Mouse (Mus musculus) thymus, adult 2 months (tissue): ENCODE measurements around the gene Tsc22d1. TPM values are rescaled to one million over a fixed set of nuclear protein-coding genes. Genes with fewer than 3 reads are reported as not detected.

ENCODE experiments used
- DNase-seq: peaks from one replicate; pipeline ENCODE4 v3.0.0; 2021
- H3K27ac ChIP-seq: fragments of 200-500 bp; 2 replicates; pipeline ENCODE4 v1.5.1; 2012; ENCODE audit warnings: low read length, control low read depth; ENCODE audit not compliant: control insufficient read depth, insufficient read depth
- H3K27me3 ChIP-seq: fragments of 200-500 bp; 2 replicates; pipeline ENCODE4 v1.6.1; 2012; ENCODE audit warnings: mild to moderate bottlenecking, low read length, moderate library complexity, mixed read lengths; ENCODE audit not compliant: control insufficient read depth, insufficient read depth
- H3K36me3 ChIP-seq: fragments of 200-500 bp; 2 replicates; pipeline ENCODE4 v1.6.1; 2012; ENCODE audit warnings: mild to moderate bottlenecking, low read length, moderate library complexity; ENCODE audit not compliant: control insufficient read depth, insufficient read depth
- H3K4me1 ChIP-seq: fragments of 200-500 bp; replicated peaks from 2 replicates; pipeline ENCODE4 v1.6.1; 2012; ENCODE audit warnings: low read length; ENCODE audit not compliant: control insufficient read depth, insufficient read depth
- H3K4me3 ChIP-seq: fragments of 200-500 bp; 2 replicates; pipeline ENCODE4 v1.5.1; 2012; ENCODE audit warnings: mild to moderate bottlenecking, low read length, control low read depth, moderate library complexity; ENCODE audit not compliant: control insufficient read depth, insufficient read depth
- CTCF ChIP-seq: fragments of 200-500 bp; IDR thresholded peaks from 2 replicates; pipeline ENCODE4 v1.5.1; 2012; ENCODE audit warnings: mild to moderate bottlenecking, control low read depth, low read length, moderate library complexity, borderline replicate concordance; ENCODE audit not compliant: control insufficient read depth, poor library complexity, insufficient read depth; ENCODE audit errors: extremely low read depth
- POLR2A ChIP-seq: fragments of 200-500 bp; IDR thresholded peaks from 2 replicates; pipeline ENCODE4 v1.6.1; 2012; ENCODE audit warnings: mild to moderate bottlenecking, low read length, control low read depth, moderate library complexity; ENCODE audit not compliant: control insufficient read depth, poor library complexity, insufficient read depth; ENCODE audit errors: extremely low read depth
- WGBS: fragments of 180-500 bp; shearing (Covaris S2); methylation state at CpG from one replicate; pipeline ENCODE4 v1.1.7; 2018; 5-methylcytosine and 5-hydroxymethylcytosine counted together
- polyA plus RNA-seq: library from polyadenylated mRNA; depleted of rRNA; stranded (reverse); fragments of >200 nt; gene quantifications from 2 replicates; pipeline ENCODE4 v1.2.3, GENCODE M21; 2012

Tsc22d1 gene
- polyA plus RNA-seq, 1 experiment, result 142 TPM

DNA sequence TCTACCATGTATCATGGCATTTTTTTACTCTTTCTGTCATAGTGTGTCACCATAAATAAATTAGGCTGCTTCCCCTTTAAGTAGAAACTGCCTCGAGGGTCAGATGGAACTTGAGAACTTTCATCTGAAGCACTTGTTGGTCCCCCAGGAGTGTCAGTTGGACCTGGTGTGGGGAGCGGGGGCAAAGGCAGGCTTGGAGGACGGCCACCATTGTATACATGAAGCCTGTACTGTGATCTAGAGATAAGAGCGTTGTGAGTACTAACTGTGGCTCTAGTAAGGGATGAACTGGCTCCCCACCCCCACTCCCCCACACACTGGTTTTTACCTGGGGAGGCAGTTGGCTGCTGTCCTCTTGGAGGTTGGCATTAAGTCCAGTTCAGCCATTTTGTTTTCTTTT lies 62.0 kb downstream of the Tsc22d1 start:
- no peaks in the 10 kb centered on the region for H3K27me3 ChIP-seq
- TF ChIP-seq POLR2A, result no peak
- TF ChIP-seq CTCF, result no peak
- 47% methylated on average over 4 of the region's 4 CpGs for WGBS
- H3K27ac ChIP-seq, result no peak overlapping the region
- no peaks in the 10 kb centered on the region for H3K36me3 ChIP-seq
- H3K4me3 ChIP-seq, result no peak overlapping the region
- H3K4me1 ChIP-seq, result no peaks in the 10 kb centered on the region
- no peak for DNase-seq

DNA sequence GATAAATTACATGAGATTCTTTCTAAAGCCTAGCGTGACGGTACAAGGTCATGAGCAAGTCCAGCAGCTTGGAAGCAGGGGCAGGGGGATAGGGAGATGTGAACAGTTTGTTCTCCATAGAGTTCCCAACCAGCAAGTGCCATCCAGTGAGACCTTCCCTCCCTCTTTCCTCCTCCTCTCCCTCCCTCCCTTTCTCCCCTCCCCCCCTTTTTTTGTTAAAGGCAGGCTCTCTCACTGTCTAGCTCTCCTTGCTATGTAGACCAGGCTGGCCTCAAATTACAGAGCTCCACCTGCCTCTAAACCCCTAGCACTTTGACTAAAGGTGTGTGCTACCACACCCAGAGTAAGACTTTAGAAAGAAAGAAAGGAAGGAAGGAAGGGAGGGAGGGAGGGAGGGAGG lies 63.3 kb downstream of the Tsc22d1 start:
- Histone ChIP-seq H3K27me3 (no peaks in the 10 kb centered on the region), H3K36me3 (no peaks in the 10 kb centered on the region), H3K4me3 (no peak overlapping the region), H3K27ac (no peak overlapping the region), H3K4me1 (no peaks in the 10 kb centered on the region)
- WGBS, result 100% methylated on average over 2 of the region's 2 CpGs
- TF ChIP-seq CTCF, result no peak
- TF ChIP-seq POLR2A, result no peak
- no peak for DNase-seq

DNA sequence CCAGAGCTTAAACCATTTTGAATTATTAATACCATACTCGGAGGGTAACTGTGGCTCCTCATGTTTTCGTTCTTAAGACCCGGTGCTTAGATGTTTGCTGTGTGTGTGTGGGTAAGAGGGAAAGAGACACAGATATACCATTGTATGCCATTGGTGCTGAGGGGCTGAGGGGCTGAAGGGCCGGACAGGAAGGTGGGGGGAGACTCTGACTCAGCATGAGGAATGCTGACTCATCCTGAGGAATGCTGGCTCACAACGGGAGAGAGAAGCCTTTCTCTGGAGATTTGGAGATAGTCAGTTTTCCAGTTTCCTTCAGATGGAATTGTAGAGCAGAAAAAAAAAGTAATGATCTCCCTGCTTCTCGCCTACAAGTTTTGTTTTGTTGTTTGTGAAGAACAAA lies 63.9 kb downstream of the Tsc22d1 start:
- DNase-seq, result no peak
- Histone ChIP-seq H3K4me3 (no peak overlapping the region), H3K4me1 (no peaks in the 10 kb centered on the region), H3K36me3 (no peaks in the 10 kb centered on the region), H3K27me3 (no peaks in the 10 kb centered on the region), H3K27ac (no peak overlapping the region)
- no peak for TF ChIP-seq POLR2A
- no peak for TF ChIP-seq CTCF
- WGBS, result 69% methylated on average over 6 of the region's 6 CpGs

DNA sequence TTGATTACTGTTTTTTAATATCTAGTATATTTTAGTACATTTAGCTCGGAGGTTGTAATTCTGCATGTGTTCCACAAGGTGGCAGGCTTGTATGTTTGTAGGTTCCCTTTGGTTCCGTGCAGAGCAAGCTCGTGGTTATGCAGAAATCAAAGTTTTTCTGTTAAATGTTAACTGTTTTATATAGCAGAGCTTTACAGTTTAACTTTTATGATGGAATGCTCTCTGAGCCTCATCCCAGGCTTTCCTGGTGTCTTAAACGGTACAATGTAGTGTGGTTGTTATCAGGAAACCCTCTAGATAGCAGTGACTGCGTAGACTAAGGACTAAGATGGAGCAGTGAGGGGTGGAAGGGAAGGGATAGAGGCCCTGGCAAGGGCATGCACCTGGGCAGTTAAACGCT lies 65.1 kb downstream of the Tsc22d1 start:
- 40% methylated on average over 6 of the region's 6 CpGs for WGBS
- Histone ChIP-seq H3K4me1 (no peaks in the 10 kb centered on the region), H3K27me3 (no peaks in the 10 kb centered on the region), H3K36me3 (no peaks in the 10 kb centered on the region), H3K27ac (no peak overlapping the region), H3K4me3 (no peak overlapping the region)
- DNase-seq, result peak; percentile 15
- TF ChIP-seq POLR2A, result no peak
- TF ChIP-seq CTCF, result no peak

DNA sequence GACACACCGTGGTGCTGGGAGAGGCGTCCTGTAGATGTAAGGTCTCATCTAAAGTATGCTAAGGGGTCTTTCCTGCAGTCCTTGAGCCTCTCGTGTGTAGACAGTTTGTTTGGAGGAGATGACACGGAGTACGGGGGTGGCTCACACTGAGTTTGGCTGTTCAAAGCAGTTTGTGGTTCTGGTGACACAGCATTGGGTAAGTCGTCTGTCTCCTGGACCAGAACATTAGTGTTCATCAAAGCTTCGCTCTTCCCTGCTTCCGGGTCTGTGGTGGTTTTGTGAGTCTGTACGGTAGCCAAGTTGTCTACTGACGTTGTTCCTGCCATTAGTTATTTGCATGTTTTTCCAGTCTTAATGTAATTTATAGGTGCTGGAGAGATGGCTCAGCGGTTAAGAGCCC lies 65.7 kb downstream of the Tsc22d1 start:
- no peak for DNase-seq
- Histone ChIP-seq H3K4me3 (no peak overlapping the region), H3K27me3 (no peaks in the 10 kb centered on the region), H3K4me1 (no peaks in the 10 kb centered on the region), H3K36me3 (no peaks in the 10 kb centered on the region), H3K27ac (no peak overlapping the region)
- TF ChIP-seq POLR2A (no peak), CTCF (no peak)
- 92% methylated on average over 11 of the region's 11 CpGs for WGBS

DNA sequence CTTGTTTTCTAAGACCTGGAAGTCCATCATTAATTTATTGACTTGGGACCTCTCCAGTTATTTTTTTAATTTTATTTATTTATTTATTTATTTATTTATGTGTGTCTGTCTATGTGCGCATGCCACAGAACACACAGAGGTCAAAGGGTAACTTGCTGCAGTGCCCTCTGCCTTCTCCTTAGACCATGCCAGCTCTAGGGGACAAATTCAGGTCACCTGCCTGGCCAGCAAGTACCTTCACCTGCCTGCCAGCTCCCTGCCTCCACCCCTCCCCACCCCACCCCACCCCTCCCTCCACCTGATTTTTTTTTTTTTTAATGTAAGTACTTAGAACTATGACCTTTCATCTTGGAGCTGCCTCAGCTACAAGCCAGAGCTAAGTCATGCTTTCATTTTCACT lies 68.9 kb downstream of the Tsc22d1 start:
- 100% methylated on average over 1 of the region's 1 CpGs for WGBS
- Histone ChIP-seq H3K4me1 (no peaks in the 10 kb centered on the region), H3K4me3 (no peak overlapping the region), H3K27ac (no peak overlapping the region), H3K36me3 (no peaks in the 10 kb centered on the region), H3K27me3 (no peaks in the 10 kb centered on the region)
- no peak for DNase-seq
- TF ChIP-seq POLR2A (no peak), CTCF (no peak)

DNA sequence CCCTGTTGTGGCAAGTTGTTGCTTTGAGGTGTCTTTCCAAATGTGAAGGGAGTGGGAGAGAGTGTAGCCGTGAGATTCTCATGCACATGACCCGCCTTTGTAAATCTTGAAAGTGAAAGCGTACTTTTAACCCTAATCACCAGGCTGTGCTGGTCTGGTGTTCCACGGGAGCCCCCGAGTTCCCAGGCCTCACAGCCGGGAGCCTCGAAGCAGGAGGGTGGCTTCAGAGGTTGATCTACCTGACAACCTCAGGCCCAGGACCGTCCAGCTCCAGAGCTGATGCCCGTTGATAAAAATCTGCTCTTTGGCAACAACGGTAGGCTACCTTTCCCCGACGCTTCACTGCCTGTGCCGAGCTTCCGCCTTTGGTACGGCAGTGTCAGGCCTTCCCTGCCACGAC lies 72.8 kb downstream of the Tsc22d1 start:
- H3K36me3 ChIP-seq, result no peaks in the 10 kb centered on the region
- WGBS, result 94% methylated on average over 16 of the region's 16 CpGs
- TF ChIP-seq CTCF (no peak), POLR2A (no peak)
- H3K27me3 ChIP-seq, result no peaks in the 10 kb centered on the region
- no peak for DNase-seq
- H3K27ac ChIP-seq, result no peak overlapping the region
- no peak overlapping the region for H3K4me3 ChIP-seq
- no peaks in the 10 kb centered on the region for H3K4me1 ChIP-seq
